Mouse (Mus musculus): ENCODE measurements around the gene Hecw2. TPM values are rescaled to one million over a fixed set of nuclear protein-coding genes. Genes with fewer than 3 reads are reported as not detected.

The Hecw2 gene
- polyA plus RNA-seq, 1 experiment from 2014 or later, result 2.9 TPM

- Histone ChIP-seq H3K27ac (ENCODE audit: low read depth, low read length) (no peak overlapping the region), H3K9me3 (ENCODE audit: control insufficient read depth, low read length) (no peaks in the 10 kb centered on the region), H3K4me2 (ENCODE audit: low read depth, low read length, severe bottlenecking) (no peak overlapping the region), H3K36me3 (ENCODE audit: control insufficient read depth, insufficient read depth, low read length) (no peaks in the 10 kb centered on the region), H3K4me1 (replicated peaks; ENCODE audit: control insufficient read depth, insufficient read depth, low read length) (no peaks in the 10 kb centered on the region), H3K4me3 (ENCODE audit: low read depth, low read length) (no peak overlapping the region), H3K9ac (ENCODE audit: low read length) (no peak overlapping the region), H3K27me3 (ENCODE audit: control insufficient read depth, insufficient read depth, low read length) (no peaks in the 10 kb centered on the region)
- DNase-seq (ENCODE audit: low spot score) (no peak), ATAC-seq (replicated peaks; ENCODE audit: low FRiP score) (no peak)
- WGBS, result 94% methylated on average over 2 of the region's 2 CpGs
Measured at GRCm38 (mm10) chr1:54176592-54176991, 18.4 kb downstream of the Hecw2 start.

DNA sequence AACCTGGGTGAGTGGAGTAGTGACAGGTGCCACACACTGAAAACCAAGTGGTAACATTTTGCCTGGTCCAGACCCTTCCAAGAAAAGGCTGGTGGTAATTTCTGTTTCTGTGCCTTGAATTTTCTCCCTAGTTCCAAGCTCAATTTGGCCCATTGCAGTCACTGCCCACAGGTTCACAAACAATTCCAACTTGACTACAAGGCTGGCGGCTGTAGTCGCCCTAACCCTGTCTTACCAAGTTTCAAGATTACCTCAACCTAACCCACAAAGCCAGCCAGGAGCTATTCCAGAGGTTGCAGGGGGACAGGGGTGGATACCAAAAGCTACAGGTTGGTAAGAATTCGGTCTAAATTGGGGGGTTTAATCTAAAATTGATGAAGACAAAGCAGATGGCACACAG lies 27.0 kb downstream of the Hecw2 start:
- H3K4me2 ChIP-seq (ENCODE audit: low read depth, low read length, severe bottlenecking), result no peak overlapping the region
- H3K4me1 ChIP-seq (replicated peaks; ENCODE audit: control insufficient read depth, insufficient read depth, low read length), result no peaks in the 10 kb centered on the region
- ATAC-seq (replicated peaks; ENCODE audit: low FRiP score) (no peak), DNase-seq (ENCODE audit: low spot score) (no peak)
- no peak overlapping the region for H3K27ac ChIP-seq (ENCODE audit: low read depth, low read length)
- no peak overlapping the region for H3K9ac ChIP-seq (ENCODE audit: low read length)
- no peaks in the 10 kb centered on the region for H3K9me3 ChIP-seq (ENCODE audit: control insufficient read depth, low read length)
- 84% methylated on average over 3 of the region's 3 CpGs for WGBS
- H3K4me3 ChIP-seq (ENCODE audit: low read depth, low read length), result no peak overlapping the region
- no peaks in the 10 kb centered on the region for H3K27me3 ChIP-seq (ENCODE audit: control insufficient read depth, insufficient read depth, low read length)
- no peaks in the 10 kb centered on the region for H3K36me3 ChIP-seq (ENCODE audit: control insufficient read depth, insufficient read depth, low read length)

GRCm38 (mm10) chr1:54159531-54159930 lies 35.4 kb downstream of the Hecw2 start:
- no peak for ATAC-seq (replicated peaks; ENCODE audit: low FRiP score)
- WGBS, result 82% methylated on average over 1 of the region's 1 CpGs
- H3K9me3 ChIP-seq (ENCODE audit: control insufficient read depth, low read length), result no peaks in the 10 kb centered on the region

GRCm38 (mm10) chr1:54153216-54153786 lies 41.7 kb downstream of the Hecw2 start:
- Histone ChIP-seq H3K27ac (ENCODE audit: low read depth, low read length) (no peak overlapping the region), H3K4me2 (ENCODE audit: low read depth, low read length, severe bottlenecking) (no peak overlapping the region), H3K9me3 (ENCODE audit: control insufficient read depth, low read length) (no peaks in the 10 kb centered on the region), H3K27me3 (ENCODE audit: control insufficient read depth, insufficient read depth, low read length) (no peaks in the 10 kb centered on the region), H3K4me3 (ENCODE audit: low read depth, low read length) (no peak overlapping the region), H3K36me3 (ENCODE audit: control insufficient read depth, insufficient read depth, low read length) (no peaks in the 10 kb centered on the region), H3K4me1 (replicated peaks; ENCODE audit: control insufficient read depth, insufficient read depth, low read length) (no peaks in the 10 kb centered on the region), H3K9ac (ENCODE audit: low read length) (no peak overlapping the region)
- 85% methylated on average over 6 of the region's 6 CpGs for WGBS
- no peak for DNase-seq (ENCODE audit: low spot score)
- no peak for ATAC-seq (replicated peaks; ENCODE audit: low FRiP score)

More at GRCm38 (mm10) chr1:54159531-54159930, 35.4 kb downstream of the Hecw2 start:
- Histone ChIP-seq H3K4me2 (ENCODE audit: low read depth, low read length, severe bottlenecking) (no peak overlapping the region), H3K4me3 (ENCODE audit: low read depth, low read length) (no peak overlapping the region), H3K9ac (ENCODE audit: low read length) (no peak overlapping the region), H3K4me1 (replicated peaks; ENCODE audit: control insufficient read depth, insufficient read depth, low read length) (no peaks in the 10 kb centered on the region), H3K36me3 (ENCODE audit: control insufficient read depth, insufficient read depth, low read length) (no peaks in the 10 kb centered on the region), H3K27me3 (ENCODE audit: control insufficient read depth, insufficient read depth, low read length) (no peaks in the 10 kb centered on the region), H3K27ac (ENCODE audit: low read depth, low read length) (no peak overlapping the region)
- DNase-seq (ENCODE audit: low spot score), result no peak

DNA sequence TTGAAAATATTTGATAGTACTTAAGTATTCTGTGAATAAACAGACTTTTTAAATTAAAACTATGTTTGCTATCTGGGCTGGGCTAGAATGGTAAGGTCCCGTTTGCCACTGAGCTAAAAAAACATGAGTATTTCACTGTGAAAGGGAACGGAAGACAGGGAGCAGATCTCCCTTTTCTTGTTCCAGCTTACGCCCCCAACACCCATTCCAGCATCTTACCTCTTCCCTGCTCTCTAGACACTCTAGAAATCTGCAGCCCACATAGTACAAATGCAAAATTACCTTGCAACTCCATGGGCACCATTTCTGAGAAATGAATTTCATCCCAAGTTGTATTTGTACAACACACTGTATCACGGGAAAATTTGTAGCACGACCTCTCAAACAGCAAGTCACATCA lies 49.9 kb downstream of the Hecw2 start:
- no peaks in the 10 kb centered on the region for H3K36me3 ChIP-seq (ENCODE audit: control insufficient read depth, insufficient read depth, low read length)
- H3K27me3 ChIP-seq (ENCODE audit: control insufficient read depth, insufficient read depth, low read length), result no peaks in the 10 kb centered on the region
- no peaks in the 10 kb centered on the region for H3K9me3 ChIP-seq (ENCODE audit: control insufficient read depth, low read length)
- no peak overlapping the region for H3K4me3 ChIP-seq (ENCODE audit: low read depth, low read length)
- no peak overlapping the region for H3K9ac ChIP-seq (ENCODE audit: low read length)
- H3K4me2 ChIP-seq (ENCODE audit: low read depth, low read length, severe bottlenecking), result no peak overlapping the region
- DNase-seq (ENCODE audit: low spot score) (no peak), ATAC-seq (replicated peaks; ENCODE audit: low FRiP score) (no peak)
- no peak overlapping the region for H3K27ac ChIP-seq (ENCODE audit: low read depth, low read length)
- no peaks in the 10 kb centered on the region for H3K4me1 ChIP-seq (replicated peaks; ENCODE audit: control insufficient read depth, insufficient read depth, low read length)
- WGBS, result 92% methylated on average over 5 of the region's 5 CpGs

GRCm38 (mm10) chr1:54133802-54134436 lies 61.0 kb downstream of the Hecw2 start:
- Histone ChIP-seq H3K4me2 (ENCODE audit: low read depth, low read length, severe bottlenecking) (no peak overlapping the region), H3K4me3 (ENCODE audit: low read depth, low read length) (no peak overlapping the region), H3K4me1 (replicated peaks; ENCODE audit: control insufficient read depth, insufficient read depth, low read length) (no peaks in the 10 kb centered on the region), H3K27me3 (ENCODE audit: control insufficient read depth, insufficient read depth, low read length) (no peaks in the 10 kb centered on the region), H3K36me3 (ENCODE audit: control insufficient read depth, insufficient read depth, low read length) (no peaks in the 10 kb centered on the region), H3K9ac (ENCODE audit: low read length) (no peak overlapping the region), H3K27ac (ENCODE audit: low read depth, low read length) (no peak overlapping the region), H3K9me3 (ENCODE audit: control insufficient read depth, low read length) (no peaks in the 10 kb centered on the region)
- 72% methylated on average over 4 of the region's 4 CpGs for WGBS
- DNase-seq (ENCODE audit: low spot score) (no peak), ATAC-seq (replicated peaks; ENCODE audit: low FRiP score) (no peak)

GRCm38 (mm10) chr1:54128714-54129431 lies 66.1 kb downstream of the Hecw2 start:
- Histone ChIP-seq H3K36me3 (ENCODE audit: control insufficient read depth, insufficient read depth, low read length) (no peaks in the 10 kb centered on the region), H3K4me1 (replicated peaks; ENCODE audit: control insufficient read depth, insufficient read depth, low read length) (no peaks in the 10 kb centered on the region), H3K27me3 (ENCODE audit: control insufficient read depth, insufficient read depth, low read length) (no peaks in the 10 kb centered on the region), H3K4me2 (ENCODE audit: low read depth, low read length, severe bottlenecking) (no peak overlapping the region), H3K9me3 (ENCODE audit: control insufficient read depth, low read length) (no peaks in the 10 kb centered on the region), H3K9ac (ENCODE audit: low read length) (no peak overlapping the region), H3K27ac (ENCODE audit: low read depth, low read length) (no peak overlapping the region), H3K4me3 (ENCODE audit: low read depth, low read length) (no peak overlapping the region)
- ATAC-seq (replicated peaks; ENCODE audit: low FRiP score), result no peak
- no peak for DNase-seq (ENCODE audit: low spot score)
- WGBS, result 50% methylated on average over 5 of the region's 5 CpGs

GRCm38 (mm10) chr1:54126991-54127742 lies 67.8 kb downstream of the Hecw2 start:
- Histone ChIP-seq H3K36me3 (ENCODE audit: control insufficient read depth, insufficient read depth, low read length) (no peaks in the 10 kb centered on the region), H3K27me3 (ENCODE audit: control insufficient read depth, insufficient read depth, low read length) (no peaks in the 10 kb centered on the region), H3K4me3 (ENCODE audit: low read depth, low read length) (no peak overlapping the region), H3K9ac (ENCODE audit: low read length) (no peak overlapping the region), H3K9me3 (ENCODE audit: control insufficient read depth, low read length) (no peaks in the 10 kb centered on the region), H3K4me1 (replicated peaks; ENCODE audit: control insufficient read depth, insufficient read depth, low read length) (no peaks in the 10 kb centered on the region), H3K27ac (ENCODE audit: low read depth, low read length) (no peak overlapping the region), H3K4me2 (ENCODE audit: low read depth, low read length, severe bottlenecking) (no peak overlapping the region)
- no peak for DNase-seq (ENCODE audit: low spot score)
- no peak for ATAC-seq (replicated peaks; ENCODE audit: low FRiP score)
- WGBS, result 90% methylated on average over 10 of the region's 10 CpGs

Measured in forebrain, embryonic 11.5 days (tissue).